Mouse (Mus musculus) gastrocnemius, adult 8-10 months (tissue): ENCODE data around the gene Ssbp4. TPM values are rescaled to one million over a fixed set of nuclear protein-coding genes. Genes with fewer than 3 reads are reported as not detected.

Experiments used
- DNase-seq, 2 experiments: peaks; one replicate each; pipeline ENCODE4 v3.0.0; 2022; ENCODE audit warnings: low spot score in 2 of 2
- total RNA-seq, 4 experiments: library from RNA; stranded (reverse); gene quantifications; 2 replicates each; pipeline ENCODE4 v1.2.4; 2022

The Ssbp4 gene
- total RNA-seq, 4 experiments from 2014 or later = 8.5 to 19.2 (median 10.4) TPM

DNA sequence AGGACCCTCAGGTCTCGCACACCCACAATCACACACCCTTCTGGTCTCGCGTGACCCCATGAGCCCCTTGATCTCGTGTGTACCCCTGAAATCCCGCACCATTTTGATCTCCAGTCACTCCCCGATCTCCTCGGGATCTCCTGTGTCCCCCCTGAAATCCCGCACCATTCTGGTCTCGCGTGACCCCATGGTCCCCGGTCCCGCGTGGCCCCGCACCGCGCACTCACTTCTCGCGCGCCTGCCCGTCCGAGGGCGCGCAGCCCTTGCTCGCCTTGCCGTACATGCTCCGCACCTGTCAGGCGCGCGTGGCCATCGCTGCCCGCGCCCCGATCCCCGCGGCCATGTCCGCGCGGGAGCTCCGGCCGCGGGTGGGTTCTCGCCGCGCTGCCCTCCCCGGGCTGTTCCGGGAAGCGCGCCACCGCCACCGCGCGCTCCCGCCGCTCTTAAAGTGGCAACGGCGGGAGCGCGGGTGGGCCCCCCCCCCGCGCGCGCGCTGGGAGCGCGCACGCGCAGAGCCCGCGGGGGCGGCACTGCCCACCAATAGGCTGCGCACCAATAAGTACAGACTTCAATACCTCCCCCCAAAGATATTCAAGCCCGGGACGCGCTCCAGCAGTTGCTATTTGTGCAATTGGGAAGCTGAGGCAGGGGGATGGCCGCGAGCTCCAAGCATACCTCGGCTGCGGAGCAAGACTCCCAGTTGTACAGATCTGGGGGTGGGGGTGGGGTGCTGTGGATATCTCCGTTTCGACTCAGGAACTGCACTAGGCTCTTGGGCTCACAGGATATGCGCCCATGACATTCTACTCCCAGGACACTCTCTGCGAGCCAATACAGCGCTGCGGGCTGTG lies 549 bp downstream of the Ssbp4 start:
- peak in 1 of 2 experiments; percentile 53 for DNase-seq

DNA sequence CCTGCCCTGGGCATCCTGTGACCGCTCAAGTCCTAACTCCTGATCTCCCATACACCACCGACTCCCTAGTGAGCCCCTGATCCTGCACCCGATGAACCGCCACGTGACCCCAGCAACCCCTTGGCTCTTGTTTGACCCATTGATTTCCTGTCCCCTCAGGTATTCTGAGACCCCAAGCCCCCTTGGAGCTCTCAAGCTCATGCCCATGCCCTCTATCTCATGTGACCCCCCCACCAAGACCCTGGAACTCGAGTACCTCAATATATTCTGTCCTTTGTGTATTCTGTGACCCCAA lies 1.1 kb downstream of the Ssbp4 start:
- no peak for DNase-seq

DNA sequence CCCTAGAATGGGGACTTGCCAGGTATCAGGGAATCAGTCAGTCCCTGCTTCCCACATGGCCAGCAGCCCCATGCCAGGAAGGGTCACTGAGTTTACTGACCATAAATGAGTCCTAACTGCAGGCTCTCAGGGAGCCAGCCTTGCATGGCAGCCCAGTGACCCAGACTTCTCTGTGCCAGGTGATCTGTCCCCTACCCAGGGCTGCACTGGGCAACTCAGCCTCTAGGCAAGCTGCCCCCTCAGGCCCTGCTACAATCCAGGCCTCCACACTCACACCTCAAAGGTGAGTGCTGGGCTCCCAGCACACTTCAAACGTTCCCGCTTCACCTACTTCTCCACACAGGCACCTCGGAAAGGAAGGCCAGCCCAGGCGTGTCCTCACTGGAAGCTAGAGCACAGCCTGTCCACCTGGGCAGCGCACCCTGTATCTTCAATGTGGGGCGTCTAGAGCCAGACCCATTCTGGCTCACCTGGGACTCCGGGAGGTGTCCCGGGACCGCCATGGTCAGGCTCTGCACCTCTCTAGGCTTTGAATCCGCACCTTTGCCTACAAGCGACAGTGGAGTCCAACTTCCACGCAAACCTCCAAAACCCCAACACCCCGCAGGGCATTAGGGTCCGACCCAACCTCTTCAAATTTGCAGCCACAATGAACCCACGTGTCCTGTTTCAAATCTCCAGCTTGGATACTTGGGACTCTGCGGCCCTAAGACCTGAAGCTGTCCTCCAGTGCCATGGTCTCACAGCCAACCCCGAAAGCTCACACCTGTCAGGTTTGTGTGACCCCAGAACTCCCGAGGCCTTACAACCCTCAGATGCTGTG lies 1.7 kb downstream of the Ssbp4 start:
- DNase-seq = no peak

DNA sequence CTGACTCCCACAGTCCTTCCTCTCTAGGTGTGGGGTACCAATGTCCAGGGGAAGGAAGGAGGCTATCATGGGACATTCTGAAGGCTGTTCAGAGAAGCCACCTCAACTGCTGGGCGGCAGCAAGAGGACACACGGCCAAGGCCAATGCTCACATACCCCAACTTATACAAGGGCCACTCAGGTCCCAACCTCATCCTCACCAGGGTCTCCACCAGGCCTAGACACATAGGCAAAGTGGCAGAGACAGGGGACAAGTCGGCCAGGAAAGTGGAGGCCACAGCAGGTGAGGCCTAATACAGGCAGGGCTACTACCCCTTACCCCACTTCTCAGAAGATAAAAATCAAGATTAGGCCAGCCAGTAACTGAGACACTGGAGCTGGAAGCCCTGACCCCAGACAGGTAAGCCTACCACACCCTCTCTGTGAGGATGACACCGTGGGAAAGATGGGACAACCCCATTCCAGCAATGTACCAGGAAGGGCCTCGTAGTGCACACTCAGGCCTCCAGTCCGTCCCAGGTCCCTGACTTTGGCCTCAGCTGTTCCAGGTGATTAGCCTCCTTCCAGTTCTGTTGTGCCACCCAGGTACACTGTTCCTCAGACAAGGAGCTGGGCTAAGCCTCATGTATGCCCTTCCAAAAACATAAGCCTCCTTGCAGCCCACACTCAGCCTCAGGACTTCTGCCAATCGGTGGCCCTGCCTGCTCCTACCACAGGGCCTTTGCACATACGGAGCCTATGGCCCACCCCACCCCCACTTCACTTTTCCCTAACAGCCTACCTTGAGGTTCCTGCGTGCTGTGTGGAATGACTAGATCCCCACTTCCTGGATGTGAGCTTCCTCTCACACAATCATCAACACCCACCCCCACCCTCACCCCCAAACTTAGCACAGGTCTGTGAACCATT lies 2.5 kb downstream of the Ssbp4 start:
- DNase-seq = no peak

DNA sequence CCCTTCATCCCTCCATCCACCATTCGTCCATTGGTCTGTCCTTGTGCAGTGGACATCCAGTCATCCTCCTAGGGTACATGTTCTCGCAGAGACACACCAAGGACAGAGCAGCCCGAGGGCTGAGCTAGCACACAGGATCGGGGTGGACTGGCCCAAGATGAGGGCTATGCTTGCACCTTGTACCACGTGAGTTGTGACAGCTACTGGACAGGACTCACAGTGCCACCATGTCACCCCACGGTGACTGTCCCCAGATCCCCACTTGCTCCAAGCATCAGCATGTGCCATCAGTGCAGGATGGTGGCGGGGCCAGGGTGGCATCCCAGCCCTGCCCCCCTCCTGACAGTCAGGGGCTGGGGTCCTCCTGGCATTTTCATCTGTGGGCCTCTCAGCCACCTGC lies 4.1 kb downstream of the Ssbp4 start:
- DNase-seq = no peak

DNA sequence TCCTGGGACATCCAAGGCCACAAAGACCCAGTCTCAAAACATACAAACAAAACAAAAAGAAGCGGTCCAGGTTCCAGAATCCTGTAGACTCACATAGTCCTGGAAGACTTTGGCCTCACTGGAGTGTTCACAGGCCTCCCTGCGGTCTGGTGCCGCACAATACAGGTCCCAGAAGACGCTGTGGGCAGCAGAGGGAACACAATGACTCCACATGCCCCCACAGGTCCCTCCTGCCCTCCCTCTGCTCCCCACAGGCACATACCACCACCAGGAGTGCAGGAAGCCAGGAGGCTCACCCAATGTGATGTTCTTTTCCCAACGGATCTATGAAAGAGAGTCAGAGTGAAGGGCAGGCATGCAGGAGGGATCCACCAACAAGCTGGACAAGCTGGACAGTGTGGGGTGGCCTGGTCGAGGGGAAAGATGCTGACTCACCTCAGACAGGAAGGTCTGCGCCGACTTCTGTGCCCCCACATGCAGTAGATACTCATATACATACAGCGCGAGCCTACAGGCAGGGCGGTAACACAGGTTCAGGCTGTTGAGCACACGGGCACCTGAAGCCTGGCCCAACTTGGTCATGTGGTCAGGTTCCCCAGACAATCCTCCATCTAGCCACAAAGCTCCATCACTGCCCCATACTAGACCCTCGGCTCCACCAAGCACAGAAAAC lies 6.4 kb downstream of the Ssbp4 start:
- no peak for DNase-seq

DNA sequence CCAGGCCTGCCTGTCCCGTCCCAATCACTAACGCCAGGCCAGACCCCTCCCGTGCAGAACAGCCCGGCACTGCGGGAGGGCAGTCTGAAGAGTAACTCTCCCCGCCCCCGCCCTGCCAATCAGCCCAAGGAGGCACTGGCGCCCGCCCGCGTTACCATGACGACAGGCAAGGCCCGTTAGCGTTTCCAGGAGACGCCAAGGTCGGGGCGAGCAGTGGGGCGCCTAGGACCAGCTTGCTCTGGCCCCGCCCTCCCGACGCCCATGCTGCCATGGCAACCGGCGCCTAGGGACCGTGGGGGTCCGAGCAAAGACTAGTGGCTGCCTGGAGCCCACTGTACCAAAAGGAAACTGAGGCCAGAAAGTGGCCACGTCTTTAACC lies 7.4 kb downstream of the Ssbp4 start:
- DNase-seq = no peak

DNA sequence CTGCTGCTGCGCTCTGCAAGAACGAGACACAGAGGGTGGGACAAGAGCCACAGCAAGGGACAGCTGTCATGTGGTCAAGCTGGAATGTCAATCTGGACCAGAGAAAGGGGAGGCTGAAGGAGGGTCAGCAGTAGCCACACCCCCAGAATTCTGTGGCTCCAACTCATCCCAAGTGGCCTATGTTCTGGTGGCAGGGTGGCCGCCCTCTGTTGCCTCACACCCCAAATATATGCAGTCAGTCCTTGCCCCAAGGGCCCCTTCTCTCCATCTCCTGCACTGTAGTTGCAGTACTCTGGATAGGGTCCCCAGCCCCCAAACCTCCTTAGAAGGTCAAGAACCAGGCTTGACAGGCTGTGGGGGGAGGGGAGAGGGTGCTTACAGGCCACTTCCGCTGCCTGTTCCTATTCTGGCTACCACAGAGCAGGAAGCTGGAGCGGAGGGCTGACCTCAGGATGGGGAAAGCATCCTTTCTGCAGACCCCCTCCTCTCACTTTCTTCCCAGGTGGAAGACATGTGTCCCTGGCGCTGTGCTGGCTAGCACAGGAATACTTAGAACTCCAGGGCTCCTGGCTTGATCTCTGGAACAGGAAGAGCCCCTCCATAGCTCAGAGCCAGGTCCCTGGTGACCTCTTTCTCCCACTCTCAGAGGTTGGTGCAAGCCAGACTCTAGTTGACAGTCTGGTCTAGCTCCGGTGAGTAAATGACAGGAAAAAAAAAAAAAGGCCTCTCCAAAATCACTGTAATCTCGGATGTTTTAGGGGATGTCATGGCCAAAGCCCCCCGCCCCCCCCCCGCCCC lies 8.0 kb downstream of the Ssbp4 start:
- DNase-seq = no peak

DNA sequence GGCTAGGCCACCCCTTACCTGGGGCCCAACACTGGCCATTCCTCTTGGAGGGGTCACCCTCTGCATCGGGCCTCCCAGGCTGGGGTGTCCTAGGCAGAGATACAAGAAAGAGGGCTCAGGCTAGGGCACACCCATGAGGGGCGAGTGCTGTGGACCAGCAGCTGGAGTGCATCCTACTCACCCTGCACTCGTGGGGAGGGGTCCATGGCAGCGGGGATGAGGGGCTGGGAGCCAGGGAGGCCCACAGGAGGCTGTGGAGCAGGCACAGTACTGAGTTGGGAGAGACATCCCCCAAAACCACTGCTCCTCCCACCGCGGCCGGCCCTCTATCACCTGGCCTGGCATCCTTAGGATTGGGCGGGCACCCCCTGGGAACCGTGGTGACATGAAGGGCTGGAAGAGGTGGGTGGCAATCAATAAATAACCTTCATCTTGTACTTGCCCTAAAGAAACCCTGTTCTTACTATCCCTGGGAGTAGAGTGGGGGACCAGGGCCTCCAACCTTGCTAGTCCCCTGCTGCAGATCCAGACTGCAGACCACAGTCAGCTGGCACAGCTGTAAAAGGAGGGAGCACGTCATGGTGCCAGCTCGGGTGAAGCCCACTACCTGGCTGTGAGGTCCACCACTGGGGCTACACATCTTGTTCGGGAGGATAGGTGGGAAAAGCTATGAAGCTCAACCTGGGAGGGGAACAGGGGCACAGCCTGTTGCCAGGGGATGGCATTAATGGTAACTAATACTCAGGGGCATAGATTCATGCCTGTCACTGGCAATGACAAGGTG lies 9.0 kb downstream of the Ssbp4 start:
- DNase-seq = no peak

DNA sequence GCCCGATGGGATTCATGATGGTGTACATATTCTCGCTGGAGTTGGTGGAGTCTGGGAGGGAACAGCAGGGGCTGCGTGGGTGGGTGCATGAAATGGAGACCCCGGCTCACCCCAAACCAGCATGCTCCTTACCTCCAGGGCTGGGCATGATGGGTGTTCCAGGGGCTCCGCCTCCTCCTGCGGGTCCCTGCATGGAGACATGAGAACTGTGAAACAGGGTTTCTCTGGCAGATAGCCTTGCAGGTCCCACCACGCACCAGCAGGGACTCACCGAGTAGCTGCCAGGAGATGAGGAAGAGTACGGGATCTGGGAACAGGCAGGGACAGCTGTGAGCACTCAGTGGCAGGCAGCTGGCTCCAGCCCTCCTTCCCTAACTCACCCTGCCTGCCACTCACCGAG lies 9.9 kb downstream of the Ssbp4 start:
- DNase-seq = no peak

DNA sequence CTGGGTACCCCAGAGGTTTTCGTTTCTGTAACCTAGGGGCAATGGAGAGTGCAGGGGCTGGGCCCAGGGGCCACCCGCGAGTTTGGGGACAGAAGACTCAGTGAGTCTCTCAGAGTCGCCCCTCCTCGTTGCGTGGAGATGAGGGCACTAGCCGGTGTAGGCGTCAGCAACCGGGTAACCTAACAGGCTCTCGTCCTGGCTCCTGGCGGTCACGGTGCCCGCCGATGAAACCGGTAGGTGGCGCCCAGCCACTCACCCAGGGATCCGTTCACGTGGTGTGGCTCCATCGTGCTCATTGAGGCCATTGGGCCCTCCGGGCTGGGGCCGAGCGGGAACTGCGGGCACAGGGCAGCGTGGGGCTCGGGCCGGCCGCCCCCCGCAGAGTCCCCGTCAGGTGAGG lies 10.4 kb downstream of the Ssbp4 start:
- peak; percentile 65 for DNase-seq

DNA sequence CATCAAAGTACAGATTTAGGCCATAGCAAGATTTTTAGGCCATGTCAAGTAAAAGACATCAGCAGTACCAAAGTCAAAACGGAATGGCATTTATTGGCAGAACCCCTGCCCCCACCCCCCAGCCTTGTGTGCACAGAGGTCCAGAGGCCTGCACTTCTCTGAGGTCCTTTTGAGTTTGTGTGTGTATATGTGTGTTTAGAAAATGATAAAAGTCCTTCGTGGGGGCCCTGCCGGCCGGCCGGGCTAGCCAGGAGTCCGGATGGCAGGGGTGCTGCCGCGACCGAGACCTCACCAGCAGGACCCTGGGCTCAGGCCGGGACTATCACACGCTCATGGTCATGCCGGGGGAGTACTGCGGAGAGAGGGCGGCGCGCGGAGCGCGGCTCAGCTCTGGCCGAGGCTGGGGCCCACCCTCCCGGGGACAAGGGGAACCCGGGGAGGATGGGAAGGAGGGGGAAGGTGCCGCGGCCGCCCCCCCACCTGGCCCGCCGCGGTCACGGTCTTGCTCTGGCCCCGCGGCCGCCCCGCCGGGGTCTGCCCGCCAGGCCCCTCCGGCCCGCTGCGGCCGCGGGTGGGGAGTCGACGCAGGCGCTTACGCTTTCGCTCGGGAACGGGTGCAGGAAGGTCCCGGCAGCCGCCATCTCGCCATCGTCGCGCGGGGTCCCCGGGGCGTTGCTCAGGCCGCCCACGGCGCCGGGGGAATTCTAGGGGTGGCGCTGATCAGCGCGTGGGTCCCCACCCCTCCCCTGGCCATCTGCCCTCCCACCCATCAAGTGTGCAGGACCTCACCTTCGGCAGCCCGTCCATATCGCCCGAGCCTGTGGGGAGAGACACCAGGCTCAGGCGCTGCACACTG lies 11.0 kb downstream of the Ssbp4 start:
- DNase-seq = no peak

DNA sequence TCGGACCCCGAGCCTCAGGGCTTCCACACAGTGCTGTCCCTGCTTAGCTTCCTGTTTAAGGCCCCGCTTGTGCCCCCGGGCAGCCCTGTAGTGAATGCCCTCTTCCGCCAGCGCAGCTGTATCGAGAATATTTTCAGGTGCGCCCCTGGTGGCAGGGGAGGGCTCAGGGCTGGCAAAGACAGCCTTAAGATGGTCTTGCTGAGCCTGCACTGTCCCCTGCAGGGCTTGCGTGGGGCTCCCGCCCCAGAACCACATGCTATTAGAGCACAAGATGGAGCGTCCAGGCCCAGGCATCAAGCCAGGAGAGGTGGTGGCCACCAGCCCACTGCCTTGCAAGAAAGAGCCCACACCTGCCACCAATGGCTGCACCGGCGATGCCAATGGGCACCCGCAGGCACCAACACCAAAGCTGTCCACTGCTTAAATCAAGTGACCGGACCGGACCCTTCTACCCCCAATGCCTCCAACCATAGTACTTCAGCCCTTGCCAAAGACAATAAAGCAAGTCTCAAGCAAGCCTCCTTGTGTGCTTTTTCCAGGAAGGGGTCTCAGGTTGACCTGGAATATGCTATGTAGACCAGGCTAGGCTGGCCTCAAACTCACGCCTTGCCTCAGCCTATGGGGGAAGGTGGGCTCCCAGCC lies 11.8 kb downstream of the Ssbp4 start:
- no peak for DNase-seq

DNA sequence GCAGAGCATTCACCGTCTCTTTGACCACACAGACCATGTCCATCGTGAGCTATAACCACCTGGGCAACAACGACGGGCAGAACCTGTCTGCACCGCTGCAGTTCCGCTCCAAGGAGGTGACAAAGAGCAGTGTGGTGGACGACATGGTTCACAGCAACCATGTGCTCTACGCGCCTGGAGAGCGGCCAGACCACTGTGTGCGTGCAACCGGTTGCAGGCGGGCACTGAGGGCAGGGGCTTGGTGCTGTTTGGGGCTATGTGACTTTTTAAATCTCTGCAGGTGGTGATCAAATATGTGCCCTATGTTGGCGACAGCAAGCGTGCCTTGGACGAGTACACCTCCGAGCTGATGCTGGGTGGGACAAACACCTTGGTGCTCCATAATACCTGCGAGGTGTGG lies 12.5 kb downstream of the Ssbp4 start:
- DNase-seq = no peak

DNA sequence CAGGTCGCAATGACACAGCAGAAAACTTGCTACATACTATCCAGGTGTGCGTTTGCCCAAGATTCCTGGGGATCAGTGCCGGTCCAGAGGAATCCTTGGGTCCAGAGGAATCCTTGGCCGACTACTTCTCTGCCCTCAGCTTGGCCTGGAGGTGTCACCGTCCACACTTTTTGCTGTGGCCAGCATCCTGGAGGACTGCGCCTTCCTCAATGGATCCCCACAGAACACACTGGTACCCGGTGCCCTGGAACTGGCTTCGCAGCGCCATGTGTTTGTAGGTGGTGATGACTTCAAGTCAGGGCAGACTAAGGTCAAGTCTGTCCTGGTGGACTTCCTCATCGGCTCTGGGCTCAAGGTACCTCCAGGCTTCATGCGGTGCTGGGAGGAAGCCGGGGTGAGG lies 12.9 kb downstream of the Ssbp4 start:
- no peak for DNase-seq

DNA sequence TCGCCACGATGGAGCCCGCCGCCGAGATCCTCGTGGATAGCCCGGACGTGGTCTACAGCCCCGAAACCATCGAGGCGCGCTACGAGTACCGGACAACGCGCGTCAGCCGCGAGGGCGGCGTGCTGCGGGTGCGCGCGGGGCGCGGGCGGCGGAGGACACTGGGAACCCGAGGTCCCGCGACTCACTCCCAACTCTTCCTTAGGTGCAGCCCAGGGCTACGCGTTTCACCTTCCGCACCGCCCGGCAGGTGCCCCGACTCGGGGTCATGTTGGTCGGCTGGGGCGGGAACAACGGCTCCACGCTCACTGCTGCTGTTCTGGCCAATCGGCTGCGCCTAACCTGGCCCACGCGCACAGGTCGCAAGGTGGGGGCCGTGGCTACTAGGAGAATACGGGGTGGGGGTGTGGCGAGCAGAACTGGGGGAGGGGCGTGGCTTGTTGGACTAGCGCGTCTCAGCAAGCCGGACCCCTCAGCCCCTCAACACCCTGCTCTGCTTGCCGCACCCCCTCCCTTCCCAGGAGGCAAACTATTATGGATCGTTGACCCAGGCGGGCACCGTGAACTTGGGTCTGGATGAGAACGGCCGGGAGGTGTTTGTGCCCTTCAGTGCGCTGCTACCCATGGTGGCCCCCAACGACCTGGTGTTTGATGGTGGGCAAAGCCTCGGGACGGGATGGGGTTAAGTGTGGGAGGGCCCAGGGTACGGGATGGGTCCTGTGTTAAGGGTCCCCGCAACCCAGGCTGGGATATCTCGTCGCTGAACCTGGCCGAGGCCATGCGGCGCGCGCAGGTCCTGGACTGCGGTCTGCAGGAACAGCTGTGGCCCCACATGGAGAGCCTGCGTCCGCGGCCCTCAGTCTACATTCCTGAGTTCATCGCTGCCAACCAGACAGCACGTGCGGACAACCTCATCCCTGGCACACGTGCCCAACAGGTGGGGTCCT lies 13.8 kb downstream of the Ssbp4 start:
- no peak for DNase-seq

DNA sequence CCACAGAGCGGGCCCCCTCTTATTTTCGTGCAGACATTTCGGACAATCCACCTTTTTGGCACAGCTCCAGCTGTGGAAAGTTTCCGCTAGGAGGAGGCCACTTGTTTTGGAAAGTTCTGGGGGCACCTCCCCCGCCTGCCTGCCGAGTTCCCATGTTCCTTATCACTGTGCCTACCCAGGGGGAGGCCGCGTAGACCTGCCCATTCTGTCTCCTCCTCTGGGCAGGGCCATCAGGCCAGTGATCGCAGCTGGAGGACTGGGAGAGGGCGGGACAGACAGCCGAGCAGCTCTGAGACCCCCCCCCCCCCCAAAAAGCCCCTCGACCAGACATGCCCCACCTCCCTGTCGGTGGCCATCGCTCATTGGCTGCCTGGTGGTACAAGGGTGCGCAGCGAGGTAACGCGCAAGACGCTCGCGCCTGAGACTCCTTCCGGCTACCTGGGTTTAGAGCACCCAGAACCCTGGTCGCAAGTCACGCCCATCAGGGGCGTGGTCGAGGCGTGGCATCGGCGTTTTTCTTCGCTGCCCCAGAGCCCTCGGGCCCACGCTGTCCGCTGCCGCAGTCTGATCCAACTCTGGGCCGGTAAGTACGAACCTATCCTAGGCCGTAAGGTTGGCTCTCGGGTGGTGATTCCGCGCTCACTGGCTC lies 14.6 kb downstream of the Ssbp4 start, which contains the start of gene Isyna1:
Gene Isyna1, plus strand, starts transcription at position 413 of the 649 bp plus-strand sequence.
- DNase-seq = peak; percentile 54 to 63
